Mouse (Mus musculus): ENCODE data around the gene Olfr771. TPM values are rescaled to one million over a fixed set of nuclear protein-coding genes. Genes with fewer than 3 reads are reported as not detected.
"Not testable (repeated sequence)": the region's sequence is repeated elsewhere in the genome, so short reads cannot be mapped to it uniquely, and the experiment has no call there.

Olfr771 gene
- polyA plus RNA-seq (2014; fragmentation: Nextera tagmentation; extraction: Ambion mirVana) = not detected in 2 replicates

GRCm38 (mm10) chr10:129164651-129165050 is at the start of gene Olfr771:
TSS of gene Olfr771 (minus strand) at chr10:129164751.
- no peak for DNase-seq (ENCODE audit: low spot score, missing footprints)
- no peak within 1 kb of the TSS for H3K4me2 ChIP-seq
- H3K27me3 ChIP-seq (ENCODE audit: control insufficient read depth, insufficient read depth, low read length) = no peaks in the 10 kb centered on the region
- H3K27ac ChIP-seq (ENCODE audit: low read depth, low read length) = no peak within 1 kb of the TSS
- WGBS = 89% methylated on average over 1 of the region's 1 CpGs
- ATAC-seq (ENCODE audit: low FRiP score) = no peak
- H3K4me1 ChIP-seq (ENCODE audit: control insufficient read depth, insufficient read depth, low read length) = no peaks in the 10 kb centered on the region
- no peaks in the 10 kb centered on the region for H3K9me3 ChIP-seq (ENCODE audit: control insufficient read depth, low read length)
- H3K4me3 ChIP-seq (ENCODE audit: low read depth, low read length) = no peak within 1 kb of the TSS
- no peak within 1 kb of the TSS for H3K9ac ChIP-seq (ENCODE audit: low read length)
- H3K36me3 ChIP-seq (ENCODE audit: control insufficient read depth, insufficient read depth, low read length) = no peaks in the 10 kb centered on the region

- not testable (repeated sequence) for H3K27ac ChIP-seq (ENCODE audit: low read depth, low read length); ATAC-seq (ENCODE audit: low FRiP score)
These were observed 22.8 kb upstream of the Olfr771 start, which contains the start of gene Olfr773 for GRCm38 (mm10) chr10:129187319-129187718. TSS of gene Olfr773 (minus strand) at chr10:129187419.

GRCm38 (mm10) chr10:129177821-129178220 is 13.3 kb upstream of the Olfr771 start, which contains the start of gene Olfr772:
TSS of gene Olfr772 (minus strand) at chr10:129177921.
- H3K27me3 ChIP-seq (ENCODE audit: control insufficient read depth, insufficient read depth, low read length); H3K4me2 ChIP-seq; H3K9me3 ChIP-seq (ENCODE audit: control insufficient read depth, low read length); DNase-seq (ENCODE audit: low spot score, missing footprints); ATAC-seq (ENCODE audit: low FRiP score); H3K4me1 ChIP-seq (ENCODE audit: control insufficient read depth, insufficient read depth, low read length); H3K4me3 ChIP-seq (ENCODE audit: low read depth, low read length); H3K9ac ChIP-seq (ENCODE audit: low read length); H3K36me3 ChIP-seq (ENCODE audit: control insufficient read depth, insufficient read depth, low read length); H3K27ac ChIP-seq (ENCODE audit: low read depth, low read length): not testable (repeated sequence)
- WGBS = 78% methylated on average over 3 of the region's 4 CpGs

More at GRCm38 (mm10) chr10:129187319-129187718, 22.8 kb upstream of the Olfr771 start, which contains the start of gene Olfr773:
- not testable (repeated sequence) for H3K4me2 ChIP-seq; H3K9me3 ChIP-seq (ENCODE audit: control insufficient read depth, low read length); DNase-seq (ENCODE audit: low spot score, missing footprints); H3K27me3 ChIP-seq (ENCODE audit: control insufficient read depth, insufficient read depth, low read length); H3K4me3 ChIP-seq (ENCODE audit: low read depth, low read length); H3K4me1 ChIP-seq (ENCODE audit: control insufficient read depth, insufficient read depth, low read length); H3K9ac ChIP-seq (ENCODE audit: low read length); H3K36me3 ChIP-seq (ENCODE audit: control insufficient read depth, insufficient read depth, low read length)

GRCm38 (mm10) chr10:129138898-129139297 is 25.7 kb downstream of the Olfr771 start, which contains the start of gene Olfr770:
TSS of gene Olfr770 (minus strand) at chr10:129138998.
- 89% methylated on average over 2 of the region's 2 CpGs for WGBS
- Histone ChIP-seq H3K27ac (ENCODE audit: low read depth, low read length) (no peak within 1 kb of the TSS), H3K9ac (ENCODE audit: low read length) (no peak within 1 kb of the TSS), H3K9me3 (ENCODE audit: control insufficient read depth, low read length) (no peaks in the 10 kb centered on the region), H3K4me1 (ENCODE audit: control insufficient read depth, insufficient read depth, low read length) (no peaks in the 10 kb centered on the region), H3K4me2 (no peak within 1 kb of the TSS), H3K27me3 (ENCODE audit: control insufficient read depth, insufficient read depth, low read length) (no peaks in the 10 kb centered on the region), H3K4me3 (ENCODE audit: low read depth, low read length) (no peak within 1 kb of the TSS), H3K36me3 (ENCODE audit: control insufficient read depth, insufficient read depth, low read length) (no peaks in the 10 kb centered on the region)
- ATAC-seq (ENCODE audit: low FRiP score) (no peak), DNase-seq (ENCODE audit: low spot score, missing footprints) (no peak)

- no peak within 1 kb of the TSS for H3K9ac ChIP-seq (ENCODE audit: low read length)
- ATAC-seq (ENCODE audit: low FRiP score) (no peak), DNase-seq (ENCODE audit: low spot score, missing footprints) (no peak)
- H3K9me3 ChIP-seq (ENCODE audit: control insufficient read depth, low read length) = no peaks in the 10 kb centered on the region
- 92% methylated on average over 2 of the region's 2 CpGs for WGBS
- no peaks in the 10 kb centered on the region for H3K27me3 ChIP-seq (ENCODE audit: control insufficient read depth, insufficient read depth, low read length)
- no peak within 1 kb of the TSS for H3K4me3 ChIP-seq (ENCODE audit: low read depth, low read length)
- H3K36me3 ChIP-seq (ENCODE audit: control insufficient read depth, insufficient read depth, low read length) = no peaks in the 10 kb centered on the region
- no peak within 1 kb of the TSS for H3K27ac ChIP-seq (ENCODE audit: low read depth, low read length)
- no peaks in the 10 kb centered on the region for H3K4me1 ChIP-seq (ENCODE audit: control insufficient read depth, insufficient read depth, low read length)
- no peak within 1 kb of the TSS for H3K4me2 ChIP-seq
These were observed 46.8 kb downstream of the Olfr771 start, which contains the start of gene Olfr769 for GRCm38 (mm10) chr10:129117761-129118160. TSS of gene Olfr769 (minus strand) at chr10:129117861.

GRCm38 (mm10) chr10:129115146-129115545 is 49.4 kb downstream of the Olfr771 start:
- 92% methylated on average over 3 of the region's 3 CpGs for WGBS
- H3K9ac ChIP-seq (ENCODE audit: low read length) = no peak overlapping the region
- no peak overlapping the region for H3K27ac ChIP-seq (ENCODE audit: low read depth, low read length)
- no peak overlapping the region for H3K4me3 ChIP-seq (ENCODE audit: low read depth, low read length)
- H3K4me2 ChIP-seq = no peak overlapping the region
- no peaks in the 10 kb centered on the region for H3K27me3 ChIP-seq (ENCODE audit: control insufficient read depth, insufficient read depth, low read length)
- no peak for ATAC-seq (ENCODE audit: low FRiP score)
- no peaks in the 10 kb centered on the region for H3K4me1 ChIP-seq (ENCODE audit: control insufficient read depth, insufficient read depth, low read length)
- no peaks in the 10 kb centered on the region for H3K36me3 ChIP-seq (ENCODE audit: control insufficient read depth, insufficient read depth, low read length)
- H3K9me3 ChIP-seq (ENCODE audit: control insufficient read depth, low read length) = no peaks in the 10 kb centered on the region
- no peak for DNase-seq (ENCODE audit: low spot score, missing footprints)

Other genes with a start within 250 kb of the Olfr771 start
- gene Rdh5, start 241.9 kb downstream of the Olfr771 start, polyA plus RNA-seq (2014; fragmentation: Nextera tagmentation; extraction: Ambion mirVana) = 11.3 TPM in 2 replicates
- gene Bloc1s1, start 240.7 kb downstream of the Olfr771 start, polyA plus RNA-seq (2014; fragmentation: Nextera tagmentation; extraction: Ambion mirVana) = 242 and 271 TPM in 2 replicates
- 1.6 and 1.7 TPM in 2 replicates for gene Itga7, start 230.9 kb downstream of the Olfr771 start, polyA plus RNA-seq (2014; fragmentation: Nextera tagmentation; extraction: Ambion mirVana)
- not detected in 2 replicates for gene Mettl7b, start 203.8 kb downstream of the Olfr771 start, polyA plus RNA-seq (2014; fragmentation: Nextera tagmentation; extraction: Ambion mirVana)
- gene Olfr9, start 175.3 kb downstream of the Olfr771 start, polyA plus RNA-seq (2014; fragmentation: Nextera tagmentation; extraction: Ambion mirVana) = not detected in 2 replicates
- gene Olfr763, start 154.0 kb downstream of the Olfr771 start, polyA plus RNA-seq (2014; fragmentation: Nextera tagmentation; extraction: Ambion mirVana) = not detected in 2 replicates
- not detected in 2 replicates for gene Olfr764-ps1, start 124.9 kb downstream of the Olfr771 start, polyA plus RNA-seq (2014; fragmentation: Nextera tagmentation; extraction: Ambion mirVana)
- not detected in 2 replicates for gene Olfr765, start 114.8 kb downstream of the Olfr771 start, polyA plus RNA-seq (2014; fragmentation: Nextera tagmentation; extraction: Ambion mirVana)
- not detected in 2 replicates for gene Olfr766-ps1, start 95.8 kb downstream of the Olfr771 start, polyA plus RNA-seq (2014; fragmentation: Nextera tagmentation; extraction: Ambion mirVana)
- not detected in 2 replicates for gene Olfr767, start 81.8 kb downstream of the Olfr771 start, polyA plus RNA-seq (2014; fragmentation: Nextera tagmentation; extraction: Ambion mirVana)
- not detected in 2 replicates for gene Olfr768, start 65.4 kb downstream of the Olfr771 start, polyA plus RNA-seq (2014; fragmentation: Nextera tagmentation; extraction: Ambion mirVana)
- gene Olfr769, start 46.9 kb downstream of the Olfr771 start, polyA plus RNA-seq (2014; fragmentation: Nextera tagmentation; extraction: Ambion mirVana) = not detected in 2 replicates
- not detected in 2 replicates for gene Olfr770, start 25.8 kb downstream of the Olfr771 start, polyA plus RNA-seq (2014; fragmentation: Nextera tagmentation; extraction: Ambion mirVana)
- gene Olfr772, start 13.2 kb upstream of the Olfr771 start, polyA plus RNA-seq (2014; fragmentation: Nextera tagmentation; extraction: Ambion mirVana) = not detected in 2 replicates
- not detected in 2 replicates for gene Olfr773, start 22.7 kb upstream of the Olfr771 start, polyA plus RNA-seq (2014; fragmentation: Nextera tagmentation; extraction: Ambion mirVana)
- not detected in 2 replicates for gene Olfr774, start 71.5 kb upstream of the Olfr771 start, polyA plus RNA-seq (2014; fragmentation: Nextera tagmentation; extraction: Ambion mirVana)
- gene Olfr775, start 83.7 kb upstream of the Olfr771 start, polyA plus RNA-seq (2014; fragmentation: Nextera tagmentation; extraction: Ambion mirVana) = not detected in 2 replicates
- not detected in 2 replicates for gene Olfr776, start 94.4 kb upstream of the Olfr771 start, polyA plus RNA-seq (2014; fragmentation: Nextera tagmentation; extraction: Ambion mirVana)
- gene Olfr777, start 106.7 kb upstream of the Olfr771 start, polyA plus RNA-seq (2014; fragmentation: Nextera tagmentation; extraction: Ambion mirVana) = not detected in 2 replicates
- gene Olfr780, start 153.4 kb upstream of the Olfr771 start, polyA plus RNA-seq (2014; fragmentation: Nextera tagmentation; extraction: Ambion mirVana) = not detected in 2 replicates
- gene Olfr781, start 164.1 kb upstream of the Olfr771 start, polyA plus RNA-seq (2014; fragmentation: Nextera tagmentation; extraction: Ambion mirVana) = not detected in 2 replicates
- gene Olfr782, start 184.1 kb upstream of the Olfr771 start, polyA plus RNA-seq (2014; fragmentation: Nextera tagmentation; extraction: Ambion mirVana) = not detected in 2 replicates
- 0.06 and 0.14 TPM in 2 replicates for gene Olfr784, start 219.3 kb upstream of the Olfr771 start, polyA plus RNA-seq (2014; fragmentation: Nextera tagmentation; extraction: Ambion mirVana)
- gene Olfr785, start 240.7 kb upstream of the Olfr771 start, polyA plus RNA-seq (2014; fragmentation: Nextera tagmentation; extraction: Ambion mirVana) = not detected in 2 replicates

Measured in midbrain, embryonic 11.5 days (tissue).